Mouse (Mus musculus) liver, embryonic 18 days (tissue): ENCODE results near the gene Tedc1. TPM values are rescaled to one million over a fixed set of nuclear protein-coding genes. Genes with fewer than 3 reads are reported as not detected.

ENCODE experiments used
- polyA plus RNA-seq: library from polyadenylated mRNA; depleted of rRNA; stranded (reverse); fragments of >200 nt; gene quantifications from 2 replicates; pipeline ENCODE4 v1.2.3, GENCODE M21; 2012; rRNA removed

Tedc1 gene
- polyA plus RNA-seq = 4.6 and 4.7 TPM in 2 replicates

DNA sequence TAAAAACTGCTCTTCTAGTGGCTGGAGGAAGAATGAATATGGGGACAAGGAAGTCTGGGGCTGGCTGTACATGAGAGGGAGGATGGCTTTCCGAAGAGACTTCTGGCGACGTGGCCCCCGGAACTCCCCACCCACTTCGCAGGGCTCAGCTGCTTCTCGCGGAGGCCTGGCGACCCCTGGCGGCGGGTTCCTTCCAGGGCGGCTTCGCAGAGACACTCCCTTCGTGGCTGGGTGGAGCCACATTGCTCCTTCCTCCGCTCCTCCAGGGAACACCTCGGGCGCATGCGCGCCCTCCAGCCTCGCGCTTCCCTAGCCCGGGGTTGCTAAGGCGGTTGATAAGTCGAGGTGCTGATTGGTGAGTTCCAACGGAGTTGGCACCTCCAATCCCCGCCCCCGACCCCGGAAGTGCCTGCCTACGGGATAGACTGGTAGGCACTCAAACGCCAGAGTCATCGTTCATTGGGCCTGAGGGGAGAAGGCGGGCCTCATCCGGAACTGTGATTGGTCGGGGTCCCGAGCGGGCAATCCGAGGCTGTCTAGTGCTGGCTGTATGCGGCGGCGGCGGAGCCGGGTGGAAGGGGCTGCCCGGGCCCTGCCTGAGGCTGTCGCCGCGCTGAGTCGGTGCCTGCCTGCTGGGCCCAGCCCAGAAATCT lies at the start of gene Tedc1:
TSS of gene Tedc1 (plus strand) at position 535 of the 653 bp plus-strand sequence.

DNA sequence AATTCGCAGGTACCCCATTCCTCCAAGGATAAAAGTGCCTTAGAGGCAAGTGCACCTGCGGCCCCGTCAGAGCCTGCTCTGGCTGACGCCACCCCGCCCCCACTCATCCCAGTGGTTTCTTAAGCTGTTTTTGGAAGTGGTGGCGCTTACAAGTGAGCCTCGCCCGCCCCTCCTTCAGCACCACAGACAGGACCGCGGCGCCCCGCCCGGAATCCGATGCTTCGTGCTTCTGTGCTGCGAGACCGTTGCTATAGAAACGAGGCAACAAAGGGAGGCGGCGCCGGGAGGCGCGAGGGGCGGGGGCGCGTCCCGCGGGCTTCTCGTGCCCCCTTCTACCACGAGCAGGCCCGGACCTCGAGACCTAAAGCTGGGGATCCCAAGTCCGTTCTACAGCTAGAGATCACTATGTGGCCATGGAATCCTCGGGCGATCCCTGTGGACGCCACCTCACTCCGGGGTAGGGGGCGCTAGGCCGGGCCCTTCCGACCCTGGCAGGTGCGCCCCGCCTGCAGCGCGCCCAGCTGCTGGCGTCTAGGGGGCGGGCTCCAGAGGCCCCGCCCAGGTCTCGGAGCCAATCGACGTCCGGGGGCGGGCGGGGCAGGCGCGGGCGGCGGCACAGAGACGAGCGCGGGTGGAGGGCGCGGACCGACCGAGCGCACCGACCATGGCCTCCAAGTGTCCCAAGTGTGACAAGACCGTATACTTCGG lies 16.2 kb upstream of the Tedc1 start, which contains the start of gene Crip2:
TSS of gene Crip2 (plus strand) at position 329 of the 708 bp plus-strand sequence.

DNA sequence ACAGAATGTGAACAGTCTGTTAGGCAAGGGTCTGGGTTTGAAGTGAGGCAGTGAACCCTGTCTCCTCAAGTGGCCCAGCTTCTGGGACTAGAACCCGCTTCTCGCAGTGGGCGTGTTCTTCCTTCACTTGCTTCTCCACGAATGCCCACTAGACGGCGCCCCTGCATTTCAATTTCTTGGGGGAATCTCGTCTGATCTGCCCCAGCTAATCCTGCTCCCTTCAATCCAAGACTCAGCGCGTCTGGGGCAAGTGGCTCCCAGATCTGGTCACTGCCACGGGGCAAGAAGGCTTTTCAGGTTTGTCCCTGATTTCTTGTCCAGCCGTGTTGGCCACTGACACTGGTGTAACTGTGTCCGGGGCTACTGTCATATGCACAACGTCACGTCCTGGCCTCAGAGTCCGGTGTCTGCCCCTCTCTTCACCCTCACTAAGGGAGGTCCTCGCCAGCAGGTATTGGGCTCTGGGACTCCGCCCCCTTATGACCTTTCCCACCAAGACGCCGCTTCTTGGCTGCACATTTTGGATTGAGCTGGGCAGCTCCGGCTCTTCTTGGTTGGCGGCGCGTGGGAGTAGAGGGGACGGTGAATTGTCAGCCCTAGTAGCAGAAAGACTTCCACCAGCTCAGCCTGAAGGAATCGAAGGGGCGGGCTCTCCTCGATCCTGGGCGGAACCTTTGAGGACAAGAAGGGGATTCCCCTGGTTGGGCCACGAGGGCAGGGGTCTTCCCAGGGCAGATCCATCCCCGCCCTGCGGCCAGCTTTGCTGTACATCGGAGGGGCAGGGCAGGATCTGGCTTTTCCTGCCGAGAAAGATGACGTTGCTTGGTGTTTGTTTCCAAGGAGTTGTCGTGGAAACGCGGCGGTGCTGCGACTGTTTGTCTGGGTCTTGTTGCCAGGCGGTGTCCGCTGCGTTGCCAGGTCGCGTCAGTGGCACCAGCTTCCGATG lies 9.8 kb upstream of the Tedc1 start, which contains the start of gene Crip1:
TSS of gene Crip1 (plus strand) at position 205 of the 946 bp plus-strand sequence.

DNA sequence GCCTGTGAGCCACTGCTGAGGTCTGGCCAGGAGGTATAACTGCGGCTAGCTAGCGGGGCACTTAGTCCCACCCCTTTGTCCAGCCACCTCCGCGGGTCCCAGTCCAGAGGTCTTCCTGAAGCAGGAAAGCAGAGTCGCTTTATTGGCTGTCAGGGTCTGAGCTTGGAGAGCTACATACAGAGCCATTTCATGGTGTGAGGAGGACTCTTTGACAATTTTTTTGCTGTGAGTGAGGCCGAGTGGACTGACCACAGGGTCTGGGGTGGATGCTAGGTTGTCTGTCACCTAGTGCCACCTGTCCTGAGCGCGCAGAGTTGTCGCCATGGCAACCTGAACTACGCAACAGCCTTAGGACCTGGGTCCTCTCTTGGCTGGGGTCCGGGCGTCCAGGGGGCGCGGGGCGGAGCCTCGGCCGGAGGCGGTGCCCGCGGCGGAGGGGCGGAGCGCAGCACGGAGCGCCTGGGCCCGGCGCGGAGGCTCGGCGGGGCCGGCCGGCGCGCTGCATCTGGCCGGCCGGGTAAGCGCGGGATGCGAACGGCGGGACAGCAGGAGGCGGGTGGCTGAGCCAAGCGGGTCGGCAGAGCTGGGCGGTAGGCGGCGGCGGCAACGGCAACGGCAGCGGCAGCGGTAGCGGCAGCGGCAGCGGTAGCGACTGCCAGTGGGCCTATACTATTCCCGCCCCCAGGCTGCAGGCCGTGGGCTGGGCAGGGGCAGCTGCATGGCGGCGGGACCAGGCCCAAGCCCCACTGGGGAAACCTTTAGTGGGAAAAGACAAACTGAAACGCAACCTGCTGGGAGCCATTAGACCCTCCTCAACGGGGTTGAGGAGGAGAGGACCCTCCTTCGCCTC lies 29.4 kb downstream of the Tedc1 start, which contains the start of gene Tmem121:
TSS of gene Tmem121 (plus strand) at position 489 of the 850 bp plus-strand sequence.

Other genes with a start within 250 kb of the Tedc1 start
- 0.32 and 0.34 TPM in 2 replicates for gene Jag2, start 226.6 kb upstream of the Tedc1 start, polyA plus RNA-seq
- gene Nudt14, start 214.3 kb upstream of the Tedc1 start, polyA plus RNA-seq = 11.8 and 13.7 TPM in 2 replicates
- gene Btbd6, start 179.9 kb upstream of the Tedc1 start, polyA plus RNA-seq = 4.4 and 4.6 TPM in 2 replicates
- gene Brf1, start 155.7 kb upstream of the Tedc1 start, polyA plus RNA-seq = 28.6 and 36.3 TPM in 2 replicates
- 8.0 and 9.0 TPM in 2 replicates for gene Pacs2, start 141.9 kb upstream of the Tedc1 start, polyA plus RNA-seq
- not detected in 2 replicates for gene Tex22, start 81.9 kb upstream of the Tedc1 start, polyA plus RNA-seq
- gene Mta1, start 58.1 kb upstream of the Tedc1 start, polyA plus RNA-seq = 17.5 and 22.8 TPM in 2 replicates
- gene Crip2, start 16.2 kb upstream of the Tedc1 start, polyA plus RNA-seq = 33.1 and 36.5 TPM in 2 replicates
- 137 and 207 TPM in 2 replicates for gene Crip1, start 10.1 kb upstream of the Tedc1 start, polyA plus RNA-seq
- 0.51 and 0.70 TPM in 2 replicates for gene Tmem121, start 29.5 kb downstream of the Tedc1 start, polyA plus RNA-seq